Mouse (Mus musculus): Measurements from ENCODE around the gene Itpr2.

The Itpr2 gene

DNA sequence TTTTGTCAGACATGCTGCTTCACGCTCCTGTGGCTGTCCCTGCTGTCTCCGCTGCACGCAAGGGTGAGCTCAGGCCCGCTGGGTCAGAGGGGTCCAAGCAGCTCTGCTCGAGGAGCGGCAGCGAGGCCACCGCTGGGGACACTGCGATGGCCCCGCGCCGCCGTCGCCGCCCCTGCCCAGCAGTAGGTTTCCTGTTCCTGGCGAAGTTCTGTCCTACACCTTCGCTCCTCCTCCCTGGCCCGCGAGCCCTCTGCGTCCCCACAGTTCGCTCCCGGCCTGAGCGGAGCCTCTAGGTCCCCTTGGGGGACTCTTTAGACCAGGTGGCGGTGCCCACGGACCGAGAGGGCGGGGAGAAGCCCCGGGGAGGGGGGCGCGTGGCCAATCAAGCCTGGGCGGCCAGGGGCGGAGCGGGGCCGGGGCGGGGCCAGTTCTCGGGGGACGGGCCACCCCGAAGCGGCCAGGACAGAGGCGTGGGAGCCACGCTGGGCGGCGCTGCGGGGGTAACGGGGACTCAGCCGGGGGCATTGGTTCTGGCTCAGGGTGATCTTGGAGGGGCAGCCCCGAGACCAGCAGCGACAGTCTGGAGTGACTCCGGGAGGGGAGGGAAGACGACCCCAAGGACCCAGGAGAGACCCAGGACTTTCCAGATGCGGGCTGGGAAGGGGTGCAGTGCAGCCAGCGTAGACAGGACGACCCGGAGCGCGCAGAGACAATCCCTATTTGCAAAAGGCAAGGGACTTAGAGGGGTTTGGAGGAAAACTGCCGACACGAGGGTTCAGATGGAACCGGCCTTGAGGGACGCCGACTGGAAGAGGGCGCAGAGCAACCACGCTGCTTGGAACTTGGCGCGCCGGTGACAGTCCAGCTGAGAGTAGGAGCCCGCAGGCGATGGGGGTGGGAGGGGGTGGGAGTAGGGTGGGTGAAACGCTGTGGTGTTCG, at the start of gene Itpr2:
Gene Itpr2 (minus strand): TSS at position 358 of the 939 bp plus-strand sequence.
- DNase-seq = peak; percentile 57

DNA sequence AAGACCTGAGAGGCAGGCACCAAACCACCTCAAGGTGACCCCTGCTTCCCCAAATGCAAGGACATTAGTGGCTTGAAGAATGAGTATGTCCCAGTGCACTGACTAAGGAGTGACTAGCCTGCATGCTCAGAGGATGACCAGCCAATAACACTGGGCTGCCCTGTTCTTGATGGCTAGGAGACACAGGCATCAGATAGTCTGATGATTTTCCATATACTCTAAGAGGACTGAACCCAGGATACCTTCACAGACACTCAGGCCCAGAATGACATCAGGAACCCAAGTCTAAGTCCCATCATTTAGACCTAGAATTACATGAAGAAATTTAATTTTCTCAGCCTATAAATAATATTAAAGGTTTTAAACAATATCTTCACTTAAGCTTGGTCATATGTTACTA, 49.3 kb upstream of the Itpr2 start:
- no peak for DNase-seq

DNA sequence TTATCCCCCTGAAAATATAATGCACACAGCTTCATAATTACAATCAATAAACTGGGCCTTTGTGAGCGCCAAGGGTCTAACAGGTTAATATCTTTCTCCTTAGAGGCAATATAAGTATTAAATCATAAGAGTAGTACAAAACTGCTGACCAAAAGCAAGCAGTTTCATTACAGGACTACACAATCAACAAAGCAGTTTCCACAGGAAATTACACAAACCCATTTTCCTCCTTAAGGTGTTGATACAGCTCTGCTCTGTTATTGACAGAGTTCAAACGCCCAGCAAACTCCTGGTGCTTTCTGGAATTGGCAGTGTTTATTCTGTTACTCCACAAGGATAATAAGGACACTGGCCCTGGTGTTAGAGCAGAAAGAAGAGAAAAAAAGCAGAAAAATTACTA, 48.4 kb upstream of the Itpr2 start:
- no peak for DNase-seq

DNA sequence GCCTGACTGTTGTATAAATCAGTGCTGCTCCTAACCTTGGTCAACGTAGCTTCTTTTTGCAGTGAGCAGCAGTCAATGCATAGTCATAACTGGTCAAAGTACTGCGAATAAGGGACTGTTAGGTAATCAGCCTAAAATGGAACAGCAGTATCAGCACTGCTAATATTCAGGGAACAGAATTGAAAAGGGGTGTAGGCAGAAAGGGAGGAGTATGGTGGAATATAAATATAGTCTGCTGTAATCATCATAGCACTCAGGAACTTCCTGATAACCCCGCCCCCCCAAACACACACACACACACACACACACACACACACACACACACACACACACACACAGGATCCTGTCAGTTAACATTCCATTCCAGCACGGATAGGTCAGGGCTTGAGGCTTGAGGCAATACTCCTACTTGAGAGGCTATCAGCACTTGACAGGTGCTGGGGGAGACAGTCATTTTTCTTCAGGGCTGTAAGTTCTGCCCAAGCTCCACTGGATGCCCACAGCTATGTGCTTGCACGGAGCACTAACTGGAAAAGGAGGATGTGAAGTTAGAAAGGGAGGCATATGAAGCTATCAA, 43.4 kb upstream of the Itpr2 start:
- DNase-seq = no peak

DNA sequence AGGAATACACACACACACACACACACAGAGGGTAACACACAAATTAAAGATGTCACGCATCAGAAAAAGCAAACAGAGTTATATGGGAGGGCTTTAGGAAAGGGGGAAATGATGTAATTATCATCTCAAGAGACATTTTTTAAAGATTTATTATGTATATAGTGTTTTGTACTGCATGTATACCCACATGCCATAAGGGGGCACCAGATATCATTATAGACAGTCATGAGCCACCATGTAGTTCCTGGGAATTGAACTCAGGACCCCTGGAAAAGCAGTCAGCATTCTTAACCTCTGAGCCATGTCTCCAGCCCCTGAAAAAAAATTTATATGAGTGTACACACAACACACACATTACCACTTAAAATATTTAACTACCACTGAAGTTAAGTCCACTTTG, 42.6 kb upstream of the Itpr2 start:
- no peak for DNase-seq

DNA sequence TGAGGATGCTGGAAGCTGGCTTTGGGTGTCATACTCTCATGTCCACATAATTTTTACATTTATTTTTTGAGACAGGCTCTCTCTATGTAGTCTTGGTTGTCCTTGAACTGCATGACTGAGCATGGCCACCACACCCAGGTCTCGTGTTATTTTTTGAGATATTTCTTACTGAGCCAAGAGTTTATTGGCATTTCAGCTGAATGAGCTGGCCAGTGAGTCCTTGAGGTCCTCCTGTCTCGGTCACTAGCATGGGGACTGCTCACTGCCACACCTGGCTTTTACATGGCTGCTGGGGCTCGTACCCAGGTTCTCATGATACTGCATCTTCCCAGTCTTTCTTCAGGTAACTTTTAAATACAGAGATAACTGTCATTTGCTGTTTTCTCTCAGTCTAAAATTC, 38.4 kb upstream of the Itpr2 start:
- no peak for DNase-seq

DNA sequence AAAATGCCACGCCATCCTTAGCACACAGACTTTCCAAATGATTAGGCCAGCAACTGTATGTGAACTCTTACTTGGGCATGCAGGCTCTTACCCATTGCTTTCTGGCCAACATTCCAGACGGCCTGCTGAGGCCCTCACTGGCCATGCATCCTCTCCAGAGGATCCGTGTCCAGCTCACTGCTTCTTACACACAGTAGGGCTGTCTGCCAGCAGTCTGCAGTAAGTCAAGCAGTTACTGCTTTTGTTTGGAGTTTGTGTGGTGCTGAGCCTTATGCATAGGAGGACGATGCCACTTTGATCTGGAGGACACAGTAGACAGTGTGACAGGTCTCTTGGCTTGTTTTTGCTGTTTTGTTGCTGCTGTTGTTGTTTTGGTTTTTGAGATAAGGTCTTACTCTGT, 36.6 kb upstream of the Itpr2 start:
- DNase-seq = no peak

DNA sequence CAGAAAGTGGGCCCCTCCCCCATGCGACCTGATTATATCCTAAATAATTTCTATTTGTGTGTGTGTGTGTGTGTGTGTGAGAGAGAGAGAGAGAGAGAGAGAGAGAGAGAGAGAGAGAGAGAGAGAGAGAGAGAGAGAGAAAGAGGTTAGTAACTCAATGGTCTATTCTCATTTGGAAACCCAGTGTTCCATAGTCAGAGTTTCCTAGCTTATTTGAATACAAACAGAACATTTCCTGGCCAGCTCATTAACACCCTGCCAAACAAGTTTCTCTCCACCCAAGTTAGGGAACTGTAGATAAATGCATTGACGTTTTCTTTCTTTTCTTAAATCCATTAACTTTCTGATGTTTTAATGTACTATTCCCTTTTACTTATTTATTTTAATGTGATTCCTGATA, 36.0 kb upstream of the Itpr2 start:
- DNase-seq = no peak

DNA sequence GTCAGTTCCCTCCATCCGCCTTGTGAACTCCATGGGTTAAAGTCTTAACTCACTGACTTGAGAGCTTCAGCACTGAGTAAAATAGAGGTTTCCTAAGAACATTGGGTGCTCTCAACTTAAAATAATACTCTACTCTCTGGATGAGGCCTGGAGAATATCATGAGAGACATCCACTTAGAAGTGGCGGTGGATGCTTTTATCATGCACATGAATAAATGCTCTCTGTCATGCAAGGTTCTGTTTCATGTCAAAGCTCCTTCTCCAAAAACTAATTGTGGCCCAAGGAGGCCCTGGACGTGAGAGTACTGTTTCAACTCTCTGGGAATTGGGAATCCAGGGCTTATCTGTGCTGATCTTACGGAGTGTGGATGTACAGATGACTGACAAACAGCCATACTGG, 35.1 kb upstream of the Itpr2 start:
- DNase-seq = no peak

DNA sequence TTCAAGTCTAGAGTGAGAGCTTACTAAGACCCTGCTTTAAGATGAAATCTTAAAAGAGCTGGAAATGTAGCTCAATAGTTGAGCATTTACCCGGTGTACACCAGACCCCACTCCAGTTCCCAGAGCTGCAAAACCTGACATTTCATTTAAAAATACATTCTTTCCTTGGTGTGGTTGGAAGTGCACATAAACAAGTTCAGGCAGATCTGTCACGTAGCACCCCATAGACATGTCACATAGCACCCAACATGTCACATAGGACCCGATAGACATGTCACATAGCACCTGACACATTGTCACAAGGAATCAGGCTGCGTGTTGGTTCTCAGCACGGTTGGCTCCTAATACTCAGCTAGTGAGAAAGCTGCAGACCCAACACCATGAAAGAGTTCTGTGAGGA, 33.5 kb upstream of the Itpr2 start:
- no peak for DNase-seq

DNA sequence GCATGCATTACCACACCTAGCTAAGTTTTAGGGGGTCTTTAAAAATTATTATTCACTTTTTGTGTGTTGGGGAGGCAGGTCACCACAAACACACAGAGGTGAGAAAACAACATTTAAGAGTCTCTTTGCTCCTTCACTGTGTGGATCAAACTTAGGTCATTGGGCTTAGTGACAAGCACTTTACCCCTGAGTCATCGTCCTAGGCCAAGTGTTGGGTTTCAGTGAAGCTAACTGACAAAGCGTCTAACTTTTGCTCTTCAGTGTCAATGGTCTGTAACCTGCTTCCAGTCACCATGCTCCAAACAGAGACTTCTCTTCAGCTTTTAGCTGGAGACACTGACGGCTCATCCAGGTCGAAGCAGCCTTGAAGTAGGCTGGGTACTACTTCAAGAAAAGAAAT, 31.1 kb upstream of the Itpr2 start:
- no peak for DNase-seq

DNA sequence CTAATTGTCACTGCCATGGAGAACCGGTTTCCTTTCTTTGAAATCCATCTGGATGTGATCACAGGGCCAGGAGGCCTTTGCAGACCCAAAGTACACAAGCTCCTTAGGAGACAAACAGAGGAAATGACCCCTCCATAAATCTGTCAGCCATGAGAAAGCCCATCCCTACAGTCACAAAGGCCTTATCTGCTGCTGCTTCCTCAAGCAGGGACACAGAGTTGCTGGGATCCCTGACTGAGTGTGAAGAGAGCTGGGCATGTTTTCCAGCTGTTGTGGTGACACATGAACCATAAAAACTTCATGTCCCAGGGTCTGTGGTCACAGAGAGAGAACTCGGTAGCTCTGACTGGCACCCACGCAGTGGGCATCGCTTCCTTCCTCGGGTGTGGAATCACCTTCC, 28.7 kb upstream of the Itpr2 start:
- no peak for DNase-seq

DNA sequence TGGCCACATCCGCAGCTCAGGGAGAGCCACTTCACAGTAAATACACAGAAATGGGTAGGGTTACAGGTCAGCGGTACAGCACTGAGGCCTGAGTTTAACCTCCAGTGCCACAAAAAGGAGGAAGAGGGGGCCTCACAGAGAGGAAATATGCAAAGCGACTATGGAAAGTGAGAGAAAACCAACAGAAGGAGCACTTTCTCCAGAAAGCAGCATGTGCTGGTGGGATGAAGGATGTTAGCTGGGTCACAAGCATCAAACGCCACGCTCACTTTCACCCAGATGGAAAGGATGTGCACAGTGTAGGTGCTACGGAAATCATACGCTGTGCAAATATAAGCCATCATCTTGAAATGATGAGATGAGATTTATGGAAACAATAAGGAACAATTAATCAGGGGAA, 28.3 kb upstream of the Itpr2 start:
- DNase-seq = no peak

DNA sequence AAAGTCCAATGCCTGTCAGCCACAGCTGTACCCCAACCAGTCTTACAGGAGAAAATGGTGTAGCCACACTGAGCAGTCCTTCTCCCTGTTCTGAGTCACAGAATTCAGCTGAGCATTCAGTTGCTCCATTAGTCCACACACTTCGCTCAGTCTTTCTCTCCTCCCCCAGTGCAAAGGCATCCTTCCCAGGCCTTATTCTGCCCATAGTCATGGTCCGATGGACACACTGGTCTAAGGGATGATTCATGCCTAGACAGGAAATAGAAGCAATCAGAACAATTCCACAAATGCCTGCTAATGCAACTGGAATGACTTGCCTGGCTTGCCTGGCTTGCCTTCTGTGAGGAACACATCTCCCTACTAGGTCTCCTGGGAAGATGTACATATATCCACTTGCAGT, 25.5 kb upstream of the Itpr2 start:
- no peak for DNase-seq

DNA sequence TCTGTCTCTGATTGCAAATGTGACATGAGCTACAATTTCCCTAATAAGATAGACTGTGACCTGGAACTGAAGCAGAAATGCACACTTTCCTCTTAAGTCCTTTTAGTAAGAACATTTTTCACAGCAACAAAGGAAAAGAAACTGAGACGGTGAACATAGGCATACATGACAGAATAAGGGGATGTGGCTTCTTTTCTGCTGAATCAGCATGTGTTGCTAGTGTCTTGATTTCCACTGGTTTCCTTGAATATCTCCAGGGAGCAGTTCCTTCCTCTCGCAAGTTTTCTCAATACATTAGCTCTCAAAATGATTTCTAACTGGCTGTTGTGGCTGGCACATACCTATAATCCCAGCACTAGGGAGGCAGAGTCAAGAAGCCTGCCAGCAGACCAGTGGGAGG, 23.5 kb upstream of the Itpr2 start:
- DNase-seq = no peak

DNA sequence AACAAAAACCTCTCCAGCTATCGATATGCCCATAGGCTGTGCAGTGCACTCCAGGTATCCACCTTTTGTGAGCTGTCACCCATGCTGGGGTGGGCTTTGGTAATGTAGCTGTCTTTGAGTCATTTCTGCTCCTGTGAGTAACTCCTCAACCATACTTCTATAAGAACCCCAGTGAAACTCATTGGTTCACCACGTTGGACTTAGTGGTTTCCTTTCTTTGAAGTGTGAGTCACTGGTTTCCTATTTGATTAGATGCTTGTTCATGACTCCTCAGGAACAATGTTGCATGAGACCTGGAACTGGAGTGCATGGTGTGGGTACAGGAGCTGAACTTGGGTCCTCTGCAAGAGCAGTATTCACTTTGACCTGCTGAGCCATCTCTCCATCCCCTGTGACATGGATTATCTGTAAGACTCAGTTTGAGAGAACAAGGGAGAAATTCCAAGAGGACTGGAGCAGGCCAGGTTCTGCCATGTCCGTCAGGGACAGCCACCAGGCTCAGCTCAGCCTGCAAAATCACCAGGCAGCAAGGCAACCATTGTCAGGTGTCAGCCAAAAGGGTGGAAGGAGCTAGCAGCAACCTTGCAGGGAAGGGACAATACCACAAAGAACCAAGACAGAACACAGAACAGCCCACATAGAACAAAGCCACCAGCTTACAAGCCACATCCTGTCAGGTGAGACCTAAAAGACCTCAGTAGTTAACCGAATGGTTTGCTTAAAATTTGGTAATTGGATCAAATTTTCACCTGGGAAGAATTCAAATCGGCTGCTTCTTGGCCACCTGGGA, 19.6 kb upstream of the Itpr2 start:
- no peak for DNase-seq

DNA sequence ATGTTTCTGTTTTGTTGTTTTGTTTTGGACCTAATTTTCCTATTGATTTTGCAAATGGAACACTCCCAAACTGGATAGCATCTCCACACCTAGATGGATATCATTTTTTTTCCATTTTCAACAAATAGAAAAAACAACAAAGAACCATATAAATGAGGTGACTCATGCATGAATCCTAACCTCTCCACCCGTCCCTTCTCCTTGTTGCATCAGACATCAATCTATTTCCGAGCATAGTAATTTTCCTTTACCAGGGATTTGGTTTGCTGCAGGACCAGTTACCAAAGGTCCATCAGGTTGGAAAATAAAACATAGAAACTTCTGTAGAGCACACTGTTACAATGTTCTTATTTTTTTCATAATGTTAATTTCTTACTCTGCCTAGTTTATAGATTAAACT, 17.0 kb upstream of the Itpr2 start:
- no peak for DNase-seq

DNA sequence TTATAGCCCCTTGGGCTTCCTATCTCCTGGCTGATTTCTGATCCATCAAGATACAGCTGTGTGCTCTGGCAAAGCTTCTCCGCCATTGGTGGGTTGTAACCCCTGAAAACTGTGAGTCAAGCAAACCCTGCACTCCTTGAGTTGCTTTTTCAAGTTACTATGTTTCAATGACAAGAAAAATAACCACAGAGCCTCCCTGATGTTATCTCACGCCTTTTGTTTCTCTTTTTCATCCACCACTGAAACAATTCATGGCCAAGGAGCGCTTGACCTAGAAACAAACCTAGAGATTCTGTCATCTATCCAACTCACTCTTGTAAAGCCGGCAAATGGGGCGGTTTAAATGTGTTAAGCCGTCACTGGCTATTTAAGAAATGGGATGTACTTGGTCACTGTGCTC, 13.9 kb upstream of the Itpr2 start:
- DNase-seq = no peak

DNA sequence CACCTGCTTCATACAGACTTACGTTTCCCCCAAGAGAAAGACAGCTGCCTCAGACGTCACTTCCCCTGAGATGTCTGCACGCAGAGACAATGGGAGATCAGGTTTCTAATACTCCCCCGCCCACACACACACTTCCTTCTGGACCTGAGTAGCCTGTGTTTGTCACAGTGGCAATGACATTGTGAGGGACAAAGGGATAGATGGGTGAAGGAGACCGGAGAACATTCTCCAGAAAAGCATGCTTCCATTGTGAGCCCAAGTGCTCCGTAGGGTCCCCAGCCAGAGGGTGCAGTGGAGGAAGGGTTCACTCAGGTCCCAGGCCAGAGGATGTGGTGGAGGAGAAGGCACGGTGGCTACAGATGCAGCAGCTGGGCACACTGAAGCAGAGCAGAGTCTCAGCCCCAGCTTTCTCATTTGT, 12.5 kb upstream of the Itpr2 start:
- no peak for DNase-seq

DNA sequence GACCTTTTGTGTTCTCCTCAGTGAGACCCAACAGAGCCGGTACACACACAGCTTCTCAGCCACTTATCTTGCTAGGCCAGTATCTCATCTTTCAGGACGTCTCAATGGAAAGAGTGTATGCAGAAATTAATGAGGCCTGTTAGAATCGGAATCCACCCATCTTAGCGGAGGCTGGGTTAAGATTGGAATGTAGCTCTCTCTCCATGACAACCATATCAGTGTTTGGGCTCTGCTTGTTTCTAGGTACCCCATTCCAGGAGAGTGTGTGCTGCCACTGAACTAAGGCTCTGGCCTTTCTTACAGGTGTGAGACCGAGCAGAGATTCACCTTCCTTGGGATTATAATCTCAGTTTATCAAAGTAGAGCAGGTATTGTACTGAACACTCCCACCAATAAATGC, 11.9 kb upstream of the Itpr2 start:
- DNase-seq = no peak

DNA sequence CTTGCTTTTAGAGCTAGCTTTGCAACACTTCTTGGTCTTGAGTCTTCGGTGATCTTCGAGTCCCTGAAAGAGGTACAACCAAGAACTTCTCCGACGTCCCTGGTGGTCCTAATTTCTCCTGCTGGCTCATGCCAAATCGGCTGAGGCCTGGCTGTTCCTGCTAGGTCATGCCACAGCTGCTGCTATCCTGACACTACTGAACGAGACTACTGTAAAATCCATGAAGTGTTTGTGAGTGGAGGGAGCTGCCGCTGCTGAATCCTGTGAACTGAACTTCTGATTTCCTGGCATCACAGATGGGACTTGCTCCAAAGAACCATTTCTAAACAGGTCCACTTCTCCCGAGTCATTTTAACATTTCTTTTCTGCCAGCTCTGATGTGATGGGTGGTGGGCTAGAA, 11.4 kb upstream of the Itpr2 start:
- DNase-seq = no peak

DNA sequence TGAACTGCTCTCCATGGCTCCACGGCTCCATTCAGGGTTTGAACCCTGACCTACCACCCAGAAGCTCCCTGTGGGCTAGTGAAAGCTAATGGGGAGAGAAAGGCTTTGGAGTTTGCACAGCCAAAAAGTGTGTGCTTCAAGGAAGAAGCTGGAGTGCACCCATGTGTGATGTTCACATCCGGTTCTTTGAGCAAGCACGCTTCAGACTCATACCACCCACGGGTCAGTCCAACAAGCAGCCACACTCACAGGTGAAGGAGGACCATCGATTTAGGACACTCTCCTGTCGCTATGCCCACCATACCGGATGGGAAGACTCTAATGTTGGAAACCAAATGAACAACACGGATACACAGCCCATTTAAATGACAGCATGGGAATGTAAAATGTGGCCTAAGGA, 9.5 kb upstream of the Itpr2 start:
- DNase-seq = no peak

DNA sequence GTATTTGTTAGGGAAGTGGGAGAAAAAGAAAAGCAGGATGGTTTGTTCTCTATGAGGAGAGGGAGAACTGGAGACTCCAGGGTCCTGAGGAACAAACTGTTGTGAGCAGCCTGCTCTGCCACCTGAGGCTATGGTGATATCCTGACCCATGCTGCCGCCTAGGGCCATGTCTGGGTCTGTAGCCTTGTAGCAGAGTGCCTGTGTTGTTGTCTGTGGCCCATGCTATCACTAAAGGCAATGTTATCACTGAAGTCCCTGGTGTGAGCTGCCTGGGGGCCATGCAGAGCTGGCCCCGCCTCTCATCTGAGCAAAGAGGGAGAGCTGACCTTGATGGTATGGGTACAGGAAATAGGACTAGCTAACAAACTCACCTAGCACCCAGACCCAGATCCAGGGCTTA, 7.9 kb upstream of the Itpr2 start:
- no peak for DNase-seq

DNA sequence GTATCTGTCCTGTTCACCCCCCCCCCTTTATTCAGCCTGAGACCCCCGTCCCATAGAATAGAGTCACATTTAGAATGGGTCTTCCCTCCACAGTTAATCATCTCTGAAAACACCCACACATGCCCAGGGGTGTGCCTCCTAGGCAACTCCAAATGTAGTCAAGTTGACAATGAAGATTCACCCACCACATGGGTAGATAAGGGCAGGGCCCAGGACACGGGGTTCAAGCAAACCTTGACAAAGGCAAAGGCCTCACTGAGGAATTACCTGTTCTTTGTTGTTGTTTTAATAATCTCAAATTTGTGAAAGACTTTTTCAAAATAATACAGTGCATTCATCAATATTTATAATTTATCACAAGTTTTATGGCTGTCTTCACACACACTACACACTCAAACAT, 2.4 kb upstream of the Itpr2 start:
- no peak for DNase-seq

Data from cerebellum, adult 11 months (tissue).